Mouse (Mus musculus): Measurements from ENCODE around the gene Pxylp1. TPM values are rescaled to one million over a fixed set of nuclear protein-coding genes. Genes with fewer than 3 reads are reported as not detected.

Pxylp1 gene
- polyA plus RNA-seq, 1 experiment from 2014 or later: 6.5 TPM

DNA sequence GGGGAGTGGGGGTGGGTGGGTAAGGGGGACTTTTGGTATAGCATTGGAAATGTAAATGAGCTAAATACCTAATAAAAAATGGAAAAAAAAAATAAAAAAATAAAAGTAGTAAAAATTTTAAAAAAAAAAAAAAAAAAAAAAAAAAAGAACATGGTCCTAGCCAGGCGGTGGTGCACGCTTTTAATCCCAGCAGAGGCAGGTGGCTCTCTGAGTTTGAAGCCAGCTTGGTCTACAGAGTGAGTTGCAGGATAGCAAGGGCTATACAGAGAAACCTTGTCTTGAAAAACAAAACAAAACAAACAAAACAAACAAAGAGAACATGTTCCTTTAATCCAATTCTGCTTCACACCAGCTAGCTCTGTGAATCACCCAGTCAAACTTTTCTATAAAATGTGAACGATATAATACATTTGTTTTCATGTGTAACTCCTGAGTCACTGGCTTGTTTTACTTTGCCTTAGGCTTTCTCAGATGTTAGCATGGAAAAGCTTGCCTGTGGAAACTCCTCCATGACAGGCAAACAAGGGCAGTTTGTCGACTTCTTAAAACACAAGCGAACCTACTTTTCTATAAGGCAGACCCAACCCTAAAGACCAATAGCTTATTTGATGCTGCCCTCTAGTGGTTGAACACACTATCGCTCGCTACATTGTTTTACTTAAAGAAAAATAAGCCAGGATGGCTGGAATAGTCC lies 74.2 kb downstream of the Pxylp1 start:
- 35% methylated on average over 7 of the region's 7 CpGs for WGBS
- H3K27ac ChIP-seq (ENCODE audit: low read length): no peak overlapping the region
- no peak overlapping the region for H3K4me3 ChIP-seq (ENCODE audit: low read depth, low read length)
- DNase-seq (ENCODE audit: low spot score) (peak; percentile 90), ATAC-seq (peak; percentile 46)
- H3K4me2 ChIP-seq (replicated peaks; ENCODE audit: low read depth, low read length): no peak overlapping the region
- H3K4me1 ChIP-seq (ENCODE audit: insufficient read depth, low read depth, low read length): no peaks in the 10 kb centered on the region
- TF ChIP-seq CTCF (IDR thresholded peaks at IDR 0.05) (peak; percentile 85), EP300 (IDR thresholded peaks at IDR 0.05) (no peak)
- no peaks in the 10 kb centered on the region for H3K36me3 ChIP-seq (ENCODE audit: insufficient read depth, low read length)
- H3K9me3 ChIP-seq (ENCODE audit: low read length): no peaks in the 10 kb centered on the region
- H3K27me3 ChIP-seq (replicated peaks; ENCODE audit: insufficient read depth, low read length): no peaks in the 10 kb centered on the region
- H3K9ac ChIP-seq (replicated peaks; ENCODE audit: low read depth): no peak overlapping the region

DNA sequence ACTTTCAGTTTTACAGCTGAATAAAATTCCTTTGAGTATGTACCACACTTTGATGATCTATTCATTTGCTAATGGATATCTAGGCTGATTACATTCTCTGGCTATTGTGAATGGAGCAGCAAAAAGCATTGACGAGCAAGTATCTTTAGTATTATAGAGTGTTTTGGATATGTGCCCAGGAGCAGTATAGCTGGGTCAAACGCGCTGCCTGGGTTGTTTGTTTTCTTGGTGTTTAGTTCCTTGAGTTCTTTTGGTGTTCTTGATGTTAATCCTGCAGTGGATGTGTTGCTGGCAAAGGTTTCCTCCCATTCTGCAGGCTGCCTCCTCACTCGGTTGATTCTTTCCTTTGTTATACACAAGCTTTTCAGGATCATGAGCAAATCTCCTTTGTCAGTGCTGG lies 80.5 kb downstream of the Pxylp1 start:
- DNase-seq (ENCODE audit: low spot score) (no peak), ATAC-seq (no peak)
- no peak overlapping the region for H3K4me3 ChIP-seq (ENCODE audit: low read depth, low read length)
- H3K27me3 ChIP-seq (replicated peaks; ENCODE audit: insufficient read depth, low read length): no peaks in the 10 kb centered on the region
- H3K9me3 ChIP-seq (ENCODE audit: low read length): no peaks in the 10 kb centered on the region
- H3K9ac ChIP-seq (replicated peaks; ENCODE audit: low read depth): no peak overlapping the region
- TF ChIP-seq CTCF (IDR thresholded peaks at IDR 0.05) (no peak), EP300 (IDR thresholded peaks at IDR 0.05) (no peak)
- no peaks in the 10 kb centered on the region for H3K36me3 ChIP-seq (ENCODE audit: insufficient read depth, low read length)
- 34% methylated on average over 4 of the region's 4 CpGs for WGBS
- H3K4me2 ChIP-seq (replicated peaks; ENCODE audit: low read depth, low read length): no peak overlapping the region
- no peak overlapping the region for H3K27ac ChIP-seq (ENCODE audit: low read length)
- no peaks in the 10 kb centered on the region for H3K4me1 ChIP-seq (ENCODE audit: insufficient read depth, low read depth, low read length)

- Histone ChIP-seq H3K4me2 (replicated peaks; ENCODE audit: low read depth, low read length) (no peak overlapping the region), H3K4me3 (ENCODE audit: low read depth, low read length) (no peak overlapping the region), H3K9ac (replicated peaks; ENCODE audit: low read depth) (no peak overlapping the region), H3K36me3 (ENCODE audit: insufficient read depth, low read length) (no peaks in the 10 kb centered on the region), H3K27me3 (replicated peaks; ENCODE audit: insufficient read depth, low read length) (no peaks in the 10 kb centered on the region), H3K27ac (ENCODE audit: low read length) (no peak overlapping the region), H3K4me1 (ENCODE audit: insufficient read depth, low read depth, low read length) (0 out of 2 replicates have a peak, but pooled peaks cover under 1% of the 10 kb centered on the region), H3K9me3 (ENCODE audit: low read length) (no peaks in the 10 kb centered on the region)
- ATAC-seq: 0 out of 2 replicates have a peak, but pooled peaks have one; percentile 26
- WGBS: 27% methylated on average over 5 of the region's 5 CpGs
- peak; percentile 39 for DNase-seq (ENCODE audit: low spot score)
- TF ChIP-seq CTCF (IDR thresholded peaks at IDR 0.05): peak; percentile 65
- TF ChIP-seq EP300 (IDR thresholded peaks at IDR 0.05): no peak
These were observed 92.2 kb downstream of the Pxylp1 start for GRCm38 (mm10) chr9:96800131-96800825.

- no peak for TF ChIP-seq EP300 (IDR thresholded peaks at IDR 0.05)
- no peak for TF ChIP-seq CTCF (IDR thresholded peaks at IDR 0.05)
- H3K9me3 ChIP-seq (ENCODE audit: low read length): no peaks in the 10 kb centered on the region
- 0 out of 2 replicates have a peak, but pooled peaks cover 3% of the 10 kb centered on the region for H3K4me1 ChIP-seq (ENCODE audit: insufficient read depth, low read depth, low read length)
- DNase-seq (ENCODE audit: low spot score) (no peak), ATAC-seq (no peak)
- no peak overlapping the region for H3K4me2 ChIP-seq (replicated peaks; ENCODE audit: low read depth, low read length)
- H3K9ac ChIP-seq (replicated peaks; ENCODE audit: low read depth): no peak overlapping the region
- H3K4me3 ChIP-seq (ENCODE audit: low read depth, low read length): no peak overlapping the region
- no peaks in the 10 kb centered on the region for H3K36me3 ChIP-seq (ENCODE audit: insufficient read depth, low read length)
- no peaks in the 10 kb centered on the region for H3K27me3 ChIP-seq (replicated peaks; ENCODE audit: insufficient read depth, low read length)
- no peak overlapping the region for H3K27ac ChIP-seq (ENCODE audit: low read length)
- WGBS: 61% methylated on average over 3 of the region's 3 CpGs
These were observed 95.2 kb downstream of the Pxylp1 start for GRCm38 (mm10) chr9:96797311-96797710.

GRCm38 (mm10) chr9:96795399-96795928 lies 97.0 kb downstream of the Pxylp1 start:
- Histone ChIP-seq H3K4me1 (ENCODE audit: insufficient read depth, low read depth, low read length) (0 out of 2 replicates have a peak, but pooled peaks cover 3% of the 10 kb centered on the region), H3K4me3 (ENCODE audit: low read depth, low read length) (peak overlapping the region; percentile 23; the same call in 1 of the 2 replicates), H3K4me2 (replicated peaks; ENCODE audit: low read depth, low read length) (peak overlapping the region; percentile 51), H3K27ac (ENCODE audit: low read length) (no peak overlapping the region), H3K9me3 (ENCODE audit: low read length) (no peaks in the 10 kb centered on the region), H3K36me3 (ENCODE audit: insufficient read depth, low read length) (no peaks in the 10 kb centered on the region), H3K9ac (replicated peaks; ENCODE audit: low read depth) (0 out of 2 replicates have a peak overlapping the region, but pooled peaks have one; percentile 29), H3K27me3 (replicated peaks; ENCODE audit: insufficient read depth, low read length) (no peaks in the 10 kb centered on the region)
- 14% methylated on average over 10 of the region's 10 CpGs for WGBS
- DNase-seq (ENCODE audit: low spot score) (peak; percentile 54), ATAC-seq (peak; percentile 72)
- no peak for TF ChIP-seq EP300 (IDR thresholded peaks at IDR 0.05)
- no peak for TF ChIP-seq CTCF (IDR thresholded peaks at IDR 0.05)

DNA sequence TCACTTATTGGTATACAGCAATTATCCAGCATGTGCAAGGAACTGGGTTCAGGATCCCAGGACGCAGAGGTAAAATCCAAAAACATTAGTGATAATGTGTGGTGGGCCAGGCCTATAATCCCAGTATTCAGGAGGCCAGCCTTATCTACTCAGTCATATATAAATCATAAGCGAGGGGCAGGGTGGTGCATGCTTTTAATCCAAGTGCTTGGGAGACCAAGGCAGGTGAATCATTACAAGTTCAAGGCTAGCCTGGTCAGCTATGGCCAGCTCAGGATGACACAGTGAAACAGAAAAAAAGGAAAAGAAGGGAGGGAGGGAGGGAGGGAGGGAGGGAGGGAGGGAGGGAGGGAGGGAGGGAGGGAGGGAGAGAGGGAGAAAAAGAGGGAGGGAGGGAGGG lies 97.9 kb downstream of the Pxylp1 start:
- no peak for ATAC-seq
- WGBS: 89% methylated on average over 2 of the region's 2 CpGs

More for the DNA sequence above, 97.9 kb downstream of the Pxylp1 start:
- Histone ChIP-seq H3K4me1 (ENCODE audit: insufficient read depth, low read depth, low read length) (0 out of 2 replicates have a peak, but pooled peaks cover 3% of the 10 kb centered on the region), H3K27me3 (replicated peaks; ENCODE audit: insufficient read depth, low read length) (no peaks in the 10 kb centered on the region), H3K4me2 (replicated peaks; ENCODE audit: low read depth, low read length) (no peak overlapping the region), H3K9ac (replicated peaks; ENCODE audit: low read depth) (no peak overlapping the region), H3K36me3 (ENCODE audit: insufficient read depth, low read length) (no peaks in the 10 kb centered on the region), H3K9me3 (ENCODE audit: low read length) (no peaks in the 10 kb centered on the region), H3K4me3 (ENCODE audit: low read depth, low read length) (no peak overlapping the region), H3K27ac (ENCODE audit: low read length) (no peak overlapping the region)
- no peak for TF ChIP-seq CTCF (IDR thresholded peaks at IDR 0.05)
- no peak for TF ChIP-seq EP300 (IDR thresholded peaks at IDR 0.05)
- DNase-seq (ENCODE audit: low spot score): no peak
